Mouse (Mus musculus) mature B cell (primary cell): Measurements from ENCODE around the gene Cldn13.

Experiments
- in situ Hi-C: fragments of 300-500 bp; cut with MboI; formaldehyde crosslinking; loops from 2 replicates; pipeline ENCODE4 v1.14.3; 2019

The Cldn13 gene

DNA sequence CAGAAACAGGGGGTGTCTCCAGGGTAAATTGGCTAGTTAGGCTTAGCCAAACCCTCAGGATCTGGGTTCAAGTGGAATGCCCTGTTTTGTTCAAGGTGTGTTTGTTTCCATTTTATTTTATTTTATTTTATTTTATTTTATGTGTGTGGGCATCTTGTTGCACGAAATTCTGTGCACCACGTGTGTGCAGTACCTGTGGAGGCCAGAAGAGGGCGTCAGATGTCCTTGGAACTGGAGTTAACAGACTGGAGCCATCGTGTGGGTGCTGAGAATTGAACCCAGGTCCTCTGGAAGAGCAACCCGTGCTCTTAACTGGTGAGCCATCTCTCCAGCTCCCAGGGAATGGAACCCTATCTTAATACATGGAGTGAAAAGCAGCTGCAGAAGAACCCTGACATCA is 22.6 kb downstream of the Cldn13 start:
- in situ Hi-C loops: no loop called here

DNA sequence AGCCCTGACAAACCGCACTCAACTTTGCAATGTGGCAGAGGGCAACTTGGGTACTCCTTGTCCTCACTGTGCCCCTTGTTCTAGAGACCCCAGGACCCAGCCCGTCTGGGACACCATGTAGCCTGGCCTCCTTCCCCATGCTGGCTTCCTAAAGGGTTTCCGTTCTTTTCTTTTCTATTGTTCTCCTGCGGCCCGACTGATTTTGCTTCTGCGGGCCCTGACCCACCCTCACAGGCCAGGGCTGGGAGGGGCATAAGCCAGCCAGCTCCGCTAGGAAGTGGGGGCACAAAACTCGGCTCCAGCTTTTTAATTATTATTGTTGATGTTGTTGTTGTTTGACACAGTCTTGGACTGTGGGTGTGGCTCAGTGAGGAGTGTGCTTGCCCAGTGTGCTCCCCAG is 23.8 kb downstream of the Cldn13 start:
- in situ Hi-C loops: no loop called here

DNA sequence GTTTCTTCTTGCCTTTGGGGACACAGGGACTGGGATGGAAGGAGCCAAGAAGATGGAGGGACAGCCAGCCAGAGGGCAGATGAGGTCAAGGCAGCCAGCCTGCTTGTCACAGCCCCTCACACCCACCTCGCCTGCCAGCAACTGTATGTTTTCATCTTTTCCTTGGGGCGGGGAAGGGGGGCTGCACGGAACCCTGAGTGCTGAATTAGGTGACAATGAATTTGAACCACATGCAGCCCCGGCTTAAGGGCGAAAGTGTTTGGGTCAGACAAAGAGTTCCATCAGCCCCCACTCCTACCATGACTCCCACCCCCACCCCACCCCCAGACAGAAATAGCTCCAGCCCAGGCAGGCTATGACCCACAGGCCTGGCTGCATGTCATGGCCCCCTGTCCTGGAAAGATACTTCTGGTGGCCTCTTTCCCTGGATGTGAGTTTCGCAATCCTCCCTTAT is 24.7 kb downstream of the Cldn13 start:
- in situ Hi-C loops: no loop called here

DNA sequence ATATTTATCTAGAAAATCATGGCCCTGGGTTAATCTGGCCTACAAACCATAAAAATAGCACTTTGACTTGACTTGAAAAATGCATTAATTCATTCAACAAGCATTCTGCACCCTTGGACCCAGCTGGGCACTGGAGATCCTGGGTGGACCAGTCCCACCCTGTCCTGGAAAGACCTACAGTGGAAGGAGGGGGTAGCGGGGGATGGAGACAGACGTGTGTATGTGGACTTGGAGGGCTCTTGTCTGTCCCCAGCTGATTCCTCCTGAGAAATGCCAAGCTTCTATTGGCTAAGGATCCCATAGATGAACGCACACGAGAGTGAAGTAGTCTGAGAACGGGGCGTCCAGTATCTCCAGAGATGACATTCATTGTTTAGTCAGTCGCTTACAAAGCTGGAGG is 26.8 kb downstream of the Cldn13 start:
- in situ Hi-C loops: no loop called here

DNA sequence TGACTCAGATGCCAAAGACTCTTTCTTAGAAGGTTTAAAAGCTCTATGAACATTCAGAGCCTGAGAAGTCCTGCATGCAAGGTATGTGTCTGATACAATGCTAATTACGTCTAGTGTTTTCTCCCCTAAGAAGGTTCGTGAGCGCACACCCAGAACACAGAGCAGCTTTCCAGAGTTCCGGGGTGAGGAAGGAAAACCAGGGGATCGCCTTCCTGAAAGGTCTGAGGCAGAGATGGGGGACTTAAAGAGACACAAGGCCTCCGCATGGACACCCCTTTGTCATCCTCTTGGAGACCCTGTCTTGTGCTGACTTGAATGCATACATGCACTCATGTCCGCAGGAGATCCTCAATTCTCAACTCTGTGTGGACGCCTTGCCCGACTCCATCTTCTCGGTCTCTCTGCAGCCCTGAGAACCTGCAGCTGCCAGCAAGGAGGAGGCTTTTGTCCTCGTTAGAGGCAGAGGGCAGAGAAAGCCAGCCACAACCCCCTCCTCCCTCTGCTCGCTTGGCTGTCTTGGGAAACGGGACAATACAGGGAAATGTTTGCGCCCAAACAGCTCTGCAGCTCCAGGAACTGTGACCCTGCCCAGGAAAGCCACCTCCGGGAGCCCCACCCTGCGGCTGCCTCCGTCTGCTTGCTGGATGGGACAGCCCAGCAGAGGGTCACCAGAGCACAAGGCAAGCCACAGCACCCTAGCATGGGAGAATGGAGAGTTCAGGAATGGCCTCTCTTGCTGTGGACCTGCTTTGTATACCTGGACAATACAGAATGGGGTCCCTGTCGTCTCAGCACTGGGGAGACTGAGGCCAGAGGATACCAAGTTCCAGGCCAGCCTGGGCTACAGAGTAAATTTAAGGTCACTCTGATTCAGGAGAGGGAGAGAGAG is 27.6 kb downstream of the Cldn13 start:
- in situ Hi-C loops: no loop called here

DNA sequence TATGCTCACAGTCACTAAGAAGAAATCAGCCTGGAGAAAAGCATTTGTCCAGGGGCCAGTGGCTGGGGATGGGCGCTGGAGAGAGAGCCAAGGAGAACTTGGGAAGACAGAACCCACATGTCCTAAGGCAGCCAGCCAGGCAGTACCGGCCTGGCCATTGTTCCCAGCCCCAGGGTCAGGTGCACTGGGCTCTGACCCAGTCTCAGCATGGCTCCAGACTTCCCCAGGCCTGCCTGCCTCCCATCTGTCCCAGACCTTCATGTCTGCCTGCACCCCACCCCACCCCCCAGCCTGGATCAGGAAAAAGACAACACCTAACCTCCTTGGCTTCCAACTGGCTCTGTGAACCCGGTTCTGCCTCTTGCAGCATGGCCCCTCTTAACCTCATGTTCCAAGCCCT is 32.2 kb downstream of the Cldn13 start:
- in situ Hi-C loops: no loop called here

DNA sequence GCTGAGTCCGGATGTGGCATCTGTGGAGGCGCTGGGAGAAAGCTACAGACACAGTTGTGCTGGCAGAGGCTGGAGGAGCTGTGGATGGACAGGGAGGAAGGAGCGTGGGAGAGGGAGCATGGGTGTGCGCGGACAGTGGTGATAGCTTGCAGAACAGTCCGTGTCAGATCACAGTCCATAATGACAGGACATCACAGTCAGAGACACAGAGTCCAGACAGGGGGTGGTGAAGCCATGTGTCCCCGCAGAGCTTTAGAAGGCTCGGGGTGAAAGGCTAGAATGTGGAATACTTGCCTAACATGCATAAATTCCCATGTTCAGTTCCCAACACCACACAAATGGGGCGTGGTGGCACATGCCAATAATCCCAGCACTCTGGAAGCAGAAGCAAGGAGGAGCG is 38.5 kb downstream of the Cldn13 start:
- in situ Hi-C loops: no loop called here

DNA sequence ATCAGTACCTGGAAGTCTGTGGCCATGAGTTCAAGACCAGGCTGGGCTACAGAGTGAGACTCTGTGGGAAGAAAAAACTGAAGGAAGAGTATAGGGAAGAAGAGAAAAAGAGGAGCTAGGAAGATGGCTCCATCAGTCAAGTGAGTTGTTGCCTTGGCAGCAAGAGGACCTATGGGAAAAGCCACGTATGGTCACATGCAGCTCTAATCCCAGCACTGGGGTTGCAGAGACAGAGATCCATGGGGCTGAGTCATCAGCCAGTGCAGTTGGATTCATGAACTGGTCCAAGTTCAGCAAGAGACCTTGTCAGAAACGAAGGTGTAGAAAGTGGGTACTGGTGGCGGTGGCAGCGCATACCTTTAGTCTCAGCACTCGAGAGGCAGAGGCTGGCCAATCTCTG is 40.1 kb downstream of the Cldn13 start:
- in situ Hi-C loops: no loop called here

DNA sequence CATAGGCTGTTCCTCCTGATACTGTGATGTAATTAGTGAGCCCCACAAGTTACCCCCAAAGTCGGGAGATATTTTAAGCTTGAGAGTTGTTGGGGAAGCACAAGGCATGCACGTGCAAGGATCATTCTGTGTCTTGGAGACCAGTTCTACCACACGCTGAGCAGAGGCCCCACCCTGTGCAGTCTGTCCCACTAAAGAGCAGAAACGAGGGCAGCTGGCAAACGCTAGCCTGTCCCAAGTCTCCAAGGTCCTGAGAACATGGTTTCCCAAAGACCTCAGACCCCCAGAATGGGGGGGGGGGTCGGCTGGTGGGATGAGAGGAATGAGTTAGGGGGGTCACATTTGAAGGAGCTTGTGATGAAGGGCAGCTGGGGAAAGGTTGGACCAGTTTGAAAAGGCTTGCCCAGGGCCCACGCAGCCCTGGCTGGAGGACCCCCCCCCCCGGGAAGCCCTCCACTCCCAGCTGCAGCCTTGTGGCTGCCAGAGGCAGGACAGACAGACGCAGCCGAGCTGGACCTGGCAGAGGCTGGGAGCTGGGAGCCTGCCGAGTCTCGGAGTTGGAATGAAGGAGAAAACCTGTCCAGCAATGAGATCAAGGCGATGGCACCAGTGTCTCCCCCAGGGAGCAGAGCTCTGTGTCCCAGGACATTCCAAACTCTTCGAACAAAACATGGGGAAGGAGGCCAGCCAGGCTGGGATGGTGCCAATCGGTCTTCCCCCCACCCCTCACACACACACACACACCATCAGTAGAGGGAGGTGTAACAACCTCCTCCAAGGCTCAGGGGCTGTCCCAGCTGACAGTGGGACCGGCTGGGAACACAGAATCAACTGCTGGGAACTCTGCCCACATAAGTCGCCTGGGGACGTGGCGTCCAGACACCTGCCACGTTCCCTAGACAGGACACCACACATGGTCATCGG is 41.1 kb downstream of the Cldn13 start:
- in situ Hi-C loops: no loop called here

DNA sequence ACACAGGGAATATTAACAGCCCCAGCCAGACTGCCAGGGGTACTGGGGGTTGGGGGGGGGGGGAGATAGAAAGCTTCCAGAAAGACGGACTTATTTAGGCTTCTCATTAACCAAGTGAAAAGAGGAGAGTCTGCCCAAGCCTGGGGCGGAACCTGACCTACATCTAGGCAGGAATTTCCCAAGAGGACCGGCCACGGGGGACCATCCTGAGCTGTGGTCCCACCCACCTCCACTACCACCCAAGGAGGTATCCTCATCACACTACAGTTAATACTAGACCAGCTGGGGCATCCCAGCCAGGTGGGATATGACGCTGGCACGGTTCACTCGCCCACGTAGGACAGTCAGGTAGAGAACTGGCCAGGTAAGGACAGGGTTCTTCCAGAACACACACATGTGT is 42.3 kb downstream of the Cldn13 start:
- in situ Hi-C loops: no loop called here

DNA sequence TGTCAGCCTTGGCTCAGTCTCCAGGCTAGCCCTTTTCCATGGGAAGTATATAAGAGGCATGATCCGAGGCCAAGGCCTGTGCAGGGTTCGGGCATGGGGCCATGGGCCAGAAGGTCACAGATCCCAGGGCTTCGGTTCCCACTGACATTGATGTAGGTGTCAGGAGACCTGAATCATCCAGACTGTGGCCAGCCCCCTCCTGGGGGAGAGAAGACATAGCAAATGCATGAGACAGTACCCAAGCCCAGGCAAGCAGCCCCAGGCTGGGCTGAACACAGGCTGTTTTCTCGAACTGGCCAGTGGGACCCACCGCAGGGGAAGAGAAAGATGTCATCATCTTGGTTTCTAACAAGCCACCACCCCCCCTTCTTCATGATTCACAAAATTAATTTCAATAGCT is 42.7 kb downstream of the Cldn13 start:
- in situ Hi-C loops: no loop called here

DNA sequence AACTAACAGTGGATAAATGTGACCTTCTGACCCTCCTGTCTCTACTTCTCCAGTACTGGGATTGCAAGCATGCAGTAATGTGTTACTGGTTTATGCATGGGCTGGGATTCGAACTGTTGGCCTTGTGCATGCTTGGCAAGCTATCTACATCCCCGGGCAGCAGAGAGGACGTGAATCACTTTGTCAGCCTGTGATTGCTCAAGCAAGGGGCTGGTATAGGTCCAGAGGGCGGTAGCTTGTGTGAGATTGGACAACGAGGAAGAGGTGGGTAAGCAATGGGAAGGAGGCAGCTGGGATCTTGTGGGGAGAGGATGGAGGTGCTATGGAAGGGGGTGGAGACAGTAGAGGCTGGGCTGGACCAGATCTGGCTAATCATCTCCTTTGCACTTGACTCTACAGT is 46.8 kb downstream of the Cldn13 start:
- in situ Hi-C loops: no loop called here

DNA sequence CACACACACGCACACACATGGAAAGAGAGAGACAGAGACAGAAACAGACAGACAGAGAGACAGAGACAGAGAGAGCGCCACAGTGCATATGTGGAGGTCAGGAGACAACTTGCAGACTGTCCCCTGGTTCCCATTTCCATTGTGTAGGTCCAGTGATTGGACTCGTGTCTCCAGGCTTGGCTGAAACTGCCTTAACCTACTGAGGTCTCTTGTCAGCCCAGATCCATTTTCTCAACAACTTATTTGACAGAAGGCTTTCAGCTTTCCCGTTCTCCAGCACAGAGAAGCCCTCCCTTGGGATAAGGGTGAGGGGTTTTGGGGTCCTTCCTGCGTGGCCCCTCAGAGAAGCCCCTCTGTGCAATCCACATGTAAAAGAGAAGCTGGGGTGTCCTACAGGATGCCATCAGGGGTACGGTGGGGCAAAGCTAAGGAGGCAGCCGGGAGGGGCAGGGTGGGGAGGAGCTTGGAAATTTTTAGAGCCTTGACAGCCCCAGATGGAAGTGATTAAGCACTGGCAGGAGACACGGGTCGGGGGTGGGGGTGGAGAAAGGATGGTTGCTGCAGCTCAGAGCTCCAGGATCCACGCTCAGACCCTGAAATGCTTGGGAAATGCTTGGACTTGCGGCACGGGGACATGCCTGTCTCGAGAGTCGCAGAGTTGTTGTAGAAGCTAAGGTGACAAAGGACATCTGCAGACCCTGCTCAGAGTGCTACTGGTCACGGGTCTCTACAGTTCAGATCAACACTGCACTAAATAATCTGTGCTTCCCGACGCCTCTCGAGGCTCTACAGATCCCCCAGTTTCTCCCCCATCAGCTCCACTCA is 47.8 kb downstream of the Cldn13 start:
- in situ Hi-C loops: no loop called here

DNA sequence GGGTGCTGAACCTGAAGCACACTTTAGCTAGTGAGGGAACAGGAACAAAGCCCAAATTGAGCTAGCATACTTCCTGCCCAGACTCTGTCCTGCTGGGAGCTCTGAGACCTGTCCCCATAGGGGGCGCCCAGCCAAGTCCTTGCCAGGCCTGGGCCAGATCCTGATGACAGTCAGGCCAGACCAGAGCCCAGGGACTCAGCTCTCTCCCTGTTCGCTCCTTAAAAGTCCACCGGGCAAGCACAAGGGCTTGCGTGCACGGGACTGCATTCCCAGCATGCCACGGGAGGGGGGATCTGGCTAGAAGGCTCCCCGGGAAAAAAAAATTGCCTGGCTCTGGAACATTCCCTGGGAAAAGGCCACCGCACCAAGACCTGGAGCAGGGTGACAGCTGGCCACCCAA is 50.2 kb downstream of the Cldn13 start:
- in situ Hi-C loops: no loop called here
